Mouse (Mus musculus) Patski (cell line): ENCODE measurements around the gene Pcnt. TPM values are rescaled to one million over a fixed set of nuclear protein-coding genes. Genes with fewer than 3 reads are reported as not detected.

Source experiments
- ATAC-seq: fragments of 100-300 bp; one replicate; pipeline ENCODE4 v1.8.0; 2021
- CTCF ChIA-PET: fragments of 350-600 bp; sonication (Branson Sonifier 250); formaldehyde crosslinking; loops from one replicate; lab custom pipeline; 2022; ENCODE audit warnings: inconsistent platforms; lab: Charles Lee
- POLR2A ChIA-PET: fragments of 350-600 bp; sonication (Branson Sonifier 250); formaldehyde crosslinking; loops from one replicate; lab custom pipeline; 2022; ENCODE audit warnings: antibody characterized with exemption, inconsistent platforms; lab: Charles Lee
- DNase-seq: peaks from one replicate; pipeline ENCODE4 v3.0.0-alpha.2; 2011; ENCODE audit warnings: low read depth, low spot score
- H3K27me3 ChIP-seq: fragments of 371-371 bp; one replicate; pipeline ENCODE4 v1.5.1; 2021
- CTCF ChIP-seq: fragments of 100-300 bp; IDR thresholded peaks from one replicate; pipeline ENCODE4 v1.5.1; 2021
- in situ Hi-C: fragments of 300-500 bp; cut with MboI; formaldehyde crosslinking; loops from 3 replicates; pipeline ENCODE4 v1.11.1; 2018; ENCODE audit warnings: low pct_unique_long_range_greater_than_20kb, mixed read lengths
- polyA plus RNA-seq: library from polyadenylated mRNA; unstranded; gene quantifications from one replicate; pipeline ENCODE4 v1.2.3, GENCODE M21; 2021

Gene Pcnt
- polyA plus RNA-seq, 1 experiment from 2014 or later = 20.1 TPM

- ChIA-PET POLR2A (no interaction called here), CTCF (interaction anchor here (0.7 kb wide), 1 partner anchor 8 kb away, joined by 3 read pairs; no protein-coding TSS in a partner anchor)
- TF ChIP-seq CTCF = peak; percentile 64
- ATAC-seq (no peak), DNase-seq (no peak)
- H3K27me3 ChIP-seq = no peaks in the 10 kb centered on the region
- in situ Hi-C loops = no loop called here
These were observed 116.1 kb downstream of the Pcnt start for GRCm38 (mm10) chr10:76326304-76327006.

- POLR2A ChIA-PET = no interaction called here
- ATAC-seq = no peak
These were observed 125.0 kb downstream of the Pcnt start for GRCm38 (mm10) chr10:76317623-76318022.

GRCm38 (mm10) chr10:76316194-76316593 lies 126.4 kb downstream of the Pcnt start:
- no peak for TF ChIP-seq CTCF
- ATAC-seq = no peak
- CTCF ChIA-PET = no interaction called here
- peak; percentile 33 for DNase-seq
- POLR2A ChIA-PET = no interaction called here
- in situ Hi-C loops = no loop called here
- H3K27me3 ChIP-seq = no peaks in the 10 kb centered on the region

More at GRCm38 (mm10) chr10:76317623-76318022, 125.0 kb downstream of the Pcnt start:
- no peak for TF ChIP-seq CTCF
- no peaks in the 10 kb centered on the region for H3K27me3 ChIP-seq
- CTCF ChIA-PET = no interaction called here
- DNase-seq = no peak
- in situ Hi-C loops = no loop called here

GRCm38 (mm10) chr10:76306738-76307137 lies 135.8 kb downstream of the Pcnt start:
- TF ChIP-seq CTCF = no peak
- no peaks in the 10 kb centered on the region for H3K27me3 ChIP-seq
- POLR2A ChIA-PET = interaction anchor here (0.7 kb wide), 1 partner anchor 755 kb away, joined by 4 read pairs; no protein-coding TSS in a partner anchor
- ATAC-seq (no peak), DNase-seq (no peak)
- CTCF ChIA-PET = no interaction called here
- in situ Hi-C loops = no loop called here

Other genes with a start within 250 kb of the Pcnt start
- gene Prmt2, start 204.9 kb downstream of the Pcnt start, polyA plus RNA-seq = 45.8 TPM
- gene S100b, start 188.9 kb downstream of the Pcnt start, polyA plus RNA-seq = 0.26 TPM
- 47.9 TPM for gene Dip2a, start 97.5 kb downstream of the Pcnt start, polyA plus RNA-seq
- not detected for gene AC141477.1, start 2.3 kb downstream of the Pcnt start, polyA plus RNA-seq
- not detected for gene 2610028H24Rik, start 6.3 kb upstream of the Pcnt start, polyA plus RNA-seq
- 61.5 TPM for gene Mcm3ap, start 26.1 kb upstream of the Pcnt start, polyA plus RNA-seq
- 2.6 TPM for gene Ybey, start 26.3 kb upstream of the Pcnt start, polyA plus RNA-seq
- gene Lss, start 88.8 kb upstream of the Pcnt start, polyA plus RNA-seq = 17.4 TPM
- gene Spatc1l, start 119.5 kb upstream of the Pcnt start, polyA plus RNA-seq = not detected
- 0.17 TPM for gene Ftcd, start 132.9 kb upstream of the Pcnt start, polyA plus RNA-seq
- gene Col6a2, start 180.8 kb upstream of the Pcnt start, polyA plus RNA-seq = 6.2 TPM